Comparison of ENCODE assay signal across 10 mouse cellular contexts in genomic region chr13:83722241-83722640, GRCm38 (mm10).
DNase-seq lines count a peak whose midpoint lies in the region; ATAC-seq lines count a peak whose summit lies in the region.
"Had no signal": no experiment of that assay in that cellular context is flagged by ENCODE, and none has a peak within 500 bp of the region (broad histone marks: within the 10 kb centered on the region; RNA-seq: fewer than 3 reads in every experiment).

No protein-coding gene starts in this region.

- H3K4me3 ChIP-seq in hindbrain, embryonic 10.5 days = peak overlapping the region; percentile 85
- peak overlapping the region; percentile 52 for H3K4me3 ChIP-seq in midbrain, embryonic 16.5 days (ENCODE audit: low read depth, low read length)
- no peak overlapping the region for H3K4me3 ChIP-seq in kidney, embryonic 16.5 days (ENCODE audit: low read length)

- H3K4me2 ChIP-seq in midbrain, embryonic 16.5 days (ENCODE audit: low read length) = peak overlapping the region; percentile 63
- no peak overlapping the region for H3K4me2 ChIP-seq in kidney, embryonic 16.5 days (replicated peaks; ENCODE audit: low read depth, low read length)
- H3K4me2 ChIP-seq: heart, embryonic 11.5 days had no signal

- peaks cover 20% of the 10 kb centered on the region for H3K4me1 ChIP-seq in hindbrain, embryonic 10.5 days (replicated peaks)
- H3K4me1 ChIP-seq in midbrain, embryonic 16.5 days (ENCODE audit: control insufficient read depth, insufficient read depth, low read length) = no peaks in the 10 kb centered on the region
- H3K4me1 ChIP-seq in kidney, embryonic 16.5 days (ENCODE audit: insufficient read depth, low read length) = 0 out of 2 replicates have a peak, but pooled peaks cover 4% of the 10 kb centered on the region

- H3K9ac ChIP-seq in midbrain, embryonic 16.5 days (ENCODE audit: low read depth, low read length) = peak overlapping the region; percentile 84
- H3K9ac ChIP-seq in kidney, embryonic 16.5 days (replicated peaks; ENCODE audit: low read length) = no peak overlapping the region

- no peaks in the 10 kb centered on the region for H3K9me3 ChIP-seq in hindbrain, embryonic 10.5 days
- no peaks in the 10 kb centered on the region for H3K9me3 ChIP-seq in midbrain, embryonic 16.5 days (replicated peaks; ENCODE audit: control insufficient read depth, low read length, poor library complexity, severe bottlenecking)
- H3K9me3 ChIP-seq in kidney, embryonic 16.5 days (ENCODE audit: low read length) = peaks cover 4% of the 10 kb centered on the region; the same call in 1 of the 2 replicates

- peak; percentile 88 for DNase-seq in cerebellum, adult 11 months
- peak; percentile 92 to 94 for DNase-seq in cerebellum, postnatal 10 days
- peak; percentile 17 for DNase-seq in hindbrain, embryonic 10.5 days (ENCODE audit: low spot score)
- no peak for DNase-seq in heart, postnatal 36 days
- DNase-seq in urinary bladder, adult 2 months (ENCODE audit: low spot score) = no peak
- DNase-seq: lung, adult 18-20 months had no signal

- no peaks in the 10 kb centered on the region for H3K36me3 ChIP-seq in hindbrain, embryonic 10.5 days
- H3K36me3 ChIP-seq in midbrain, embryonic 16.5 days (ENCODE audit: control insufficient read depth, insufficient read depth, low read length) = no peaks in the 10 kb centered on the region
- no peaks in the 10 kb centered on the region for H3K36me3 ChIP-seq in kidney, embryonic 16.5 days (ENCODE audit: insufficient read depth, low read length)

- WGBS in hindbrain, embryonic 10.5 days = 3% methylated on average over 7 of the region's 7 CpGs
- 5% methylated on average over 7 of the region's 7 CpGs for WGBS in midbrain, embryonic 16.5 days
- 4% methylated on average over 7 of the region's 7 CpGs for WGBS in kidney, embryonic 16.5 days

- peaks cover 99% of the 10 kb centered on the region for H3K27me3 ChIP-seq in hindbrain, embryonic 10.5 days (ENCODE audit: insufficient read depth, poor library complexity, severe bottlenecking)
- H3K27me3 ChIP-seq in midbrain, embryonic 16.5 days (ENCODE audit: control insufficient read depth, insufficient read depth, low read depth, low read length) = no peaks in the 10 kb centered on the region
- H3K27me3 ChIP-seq in kidney, embryonic 16.5 days (ENCODE audit: insufficient read depth, low read length) = peaks cover 96% of the 10 kb centered on the region

- peak overlapping the region; percentile 89; the same call in 1 of the 2 replicates for H3K27ac ChIP-seq in hindbrain, embryonic 10.5 days
- H3K27ac ChIP-seq in midbrain, embryonic 16.5 days (ENCODE audit: low read length) = peak overlapping the region; percentile 97
- no peak overlapping the region for H3K27ac ChIP-seq in kidney, embryonic 16.5 days (ENCODE audit: low read length)

- intact Hi-C loops in heart, postnatal 36 days (cut with DNase I) = no loop called here

- peak; percentile 30 for ATAC-seq in midbrain, embryonic 16.5 days
- ATAC-seq in kidney, embryonic 16.5 days (ENCODE audit: low FRiP score, low TSS enrichment) = no peak
- ATAC-seq: Patski had no signal

Comparison
In these comparisons a context has a peak if more than half of its experiments do, and no peak if none do; other contexts are left out.
1. DNase-seq: peak in cerebellum, adult 11 months (single experiment), cerebellum, postnatal 10 days (2 of 2) and hindbrain, embryonic 10.5 days (single experiment); none in heart, postnatal 36 days (0 of 2) and urinary bladder, adult 2 months (single experiment).